Mouse (Mus musculus) liver (tissue): ENCODE measurements around the gene Rpl41.

ENCODE experiments used
- DNase-seq: peaks from one replicate; pipeline ENCODE4 v3.0.0-alpha.2; 2020; ENCODE audit warnings: mixed read lengths

Rpl41 gene

GRCm38 (mm10) chr10:128548947-128549681, at the start of gene Rpl41:
Gene Rpl41, minus strand, starts transcription at chr10:128549305.
- peak; percentile 95 for DNase-seq

GRCm38 (mm10) chr10:128598476-128598875, 49.4 kb upstream of the Rpl41 start:
- DNase-seq: no peak

GRCm38 (mm10) chr10:128592797-128593196, 43.7 kb upstream of the Rpl41 start:
- DNase-seq: no peak

GRCm38 (mm10) chr10:128591436-128591835, 42.3 kb upstream of the Rpl41 start:
- DNase-seq: no peak

- DNase-seq: peak; percentile 70
Observed at GRCm38 (mm10) chr10:128590193-128590690, 41.1 kb upstream of the Rpl41 start.

GRCm38 (mm10) chr10:128589464-128590192, 40.5 kb upstream of the Rpl41 start, which contains the start of gene Erbb3:
Gene Erbb3, minus strand, starts transcription at chr10:128589652.
- DNase-seq: peak; percentile 46

GRCm38 (mm10) chr10:128588775-128589463, 39.8 kb upstream of the Rpl41 start:
- DNase-seq: no peak

GRCm38 (mm10) chr10:128588136-128588535, 39.0 kb upstream of the Rpl41 start:
- DNase-seq: no peak

GRCm38 (mm10) chr10:128587697-128588096, 38.6 kb upstream of the Rpl41 start:
- DNase-seq: peak; percentile 12

- no peak for DNase-seq
Observed at GRCm38 (mm10) chr10:128587120-128587519, 38.0 kb upstream of the Rpl41 start.

GRCm38 (mm10) chr10:128586546-128586945, 37.4 kb upstream of the Rpl41 start:
- no peak for DNase-seq

- no peak for DNase-seq
Observed at GRCm38 (mm10) chr10:128584386-128584785, 35.3 kb upstream of the Rpl41 start.

- no peak for DNase-seq
Observed at GRCm38 (mm10) chr10:128583644-128584043, 34.5 kb upstream of the Rpl41 start.

- DNase-seq: no peak
Observed at GRCm38 (mm10) chr10:128579731-128580130, 30.6 kb upstream of the Rpl41 start.

- DNase-seq: no peak
Observed at GRCm38 (mm10) chr10:128579298-128579697, 30.2 kb upstream of the Rpl41 start.

GRCm38 (mm10) chr10:128578330-128578729, 29.2 kb upstream of the Rpl41 start:
- no peak for DNase-seq

- peak; percentile 34 for DNase-seq
Observed at GRCm38 (mm10) chr10:128575063-128575462, 26.0 kb upstream of the Rpl41 start.

- DNase-seq: peak; percentile 98
Observed at GRCm38 (mm10) chr10:128565788-128566531, 16.9 kb upstream of the Rpl41 start, which contains the start of gene Pa2g4. Gene Pa2g4, minus strand, starts transcription at chr10:128565987.

GRCm38 (mm10) chr10:128565206-128565787, 16.2 kb upstream of the Rpl41 start:
- DNase-seq: peak; percentile 57

- no peak for DNase-seq
Observed at GRCm38 (mm10) chr10:128563544-128563943, 14.4 kb upstream of the Rpl41 start.

- no peak for DNase-seq
Observed at GRCm38 (mm10) chr10:128556963-128557362, 7.9 kb upstream of the Rpl41 start.

GRCm38 (mm10) chr10:128556286-128556685, 7.2 kb upstream of the Rpl41 start:
- DNase-seq: no peak
